In genomic region chr6:94829246-94829645, GRCm38 (mm10) we compare ENCODE assay signal across 15 mouse cellular contexts.
DNase-seq lines count a peak whose midpoint lies in the region; ATAC-seq lines count a peak whose summit lies in the region.
"Had no signal": no experiment of that assay in that cellular context is flagged by ENCODE, and none has a peak within 500 bp of the region (broad histone marks: within the 10 kb centered on the region; RNA-seq: fewer than 3 reads in every experiment).

No protein-coding gene starts in this region.

- peak; percentile 19 for DNase-seq in left cerebral cortex, adult 11 months (ENCODE audit: low spot score)
- DNase-seq in left cerebral cortex, postnatal 4 days, result no peak
- peak; percentile 6 for DNase-seq in urinary bladder, postnatal 14 days (ENCODE audit: low spot score)
- no peak for DNase-seq in urinary bladder, postnatal 4 days (ENCODE audit: low spot score in 2 of 2)
- DNase-seq in right cerebral cortex, postnatal 10 days (ENCODE audit: low spot score in 2 of 2), result peak; percentile 25 to 30
- DNase-seq in thymus, postnatal 0 days (ENCODE audit: low spot score), result no peak
- DNase-seq: adrenal gland, postnatal 10 days; cerebellum, adult 2 months; cerebellum, postnatal 25 days; gastrocnemius, postnatal 25 days; heart, postnatal 36 days; kidney, adult 11 months; liver, postnatal 0 days had no signal

- no peak for ATAC-seq in erythroblast, adult 5-6 weeks (replicated peaks; ENCODE audit: low FRiP score, poor library complexity, severe bottlenecking)
- ATAC-seq: liver, postnatal 0 days; lung, postnatal 0 days had no signal

- intact Hi-C loops in left cerebral cortex, postnatal 4 days (cut with DNase I), result no loop called here

Comparison
In these comparisons a context has a peak if more than half of its experiments do, and no peak if none do; other contexts are left out.
1. DNase-seq: peak in left cerebral cortex, adult 11 months (single experiment), urinary bladder, postnatal 14 days (single experiment) and right cerebral cortex, postnatal 10 days (2 of 2); none in left cerebral cortex, postnatal 4 days (single experiment), urinary bladder, postnatal 4 days (0 of 2) and thymus, postnatal 0 days (single experiment).